Mouse (Mus musculus) WW6 (cell line): ENCODE data around the gene Cpt1a.

ENCODE experiments used
- DNase-seq: peaks from one replicate; pipeline ENCODE4 v3.0.0-alpha.2; 2013; ENCODE audit warnings: low read depth, low spot score

Gene Cpt1a

DNA sequence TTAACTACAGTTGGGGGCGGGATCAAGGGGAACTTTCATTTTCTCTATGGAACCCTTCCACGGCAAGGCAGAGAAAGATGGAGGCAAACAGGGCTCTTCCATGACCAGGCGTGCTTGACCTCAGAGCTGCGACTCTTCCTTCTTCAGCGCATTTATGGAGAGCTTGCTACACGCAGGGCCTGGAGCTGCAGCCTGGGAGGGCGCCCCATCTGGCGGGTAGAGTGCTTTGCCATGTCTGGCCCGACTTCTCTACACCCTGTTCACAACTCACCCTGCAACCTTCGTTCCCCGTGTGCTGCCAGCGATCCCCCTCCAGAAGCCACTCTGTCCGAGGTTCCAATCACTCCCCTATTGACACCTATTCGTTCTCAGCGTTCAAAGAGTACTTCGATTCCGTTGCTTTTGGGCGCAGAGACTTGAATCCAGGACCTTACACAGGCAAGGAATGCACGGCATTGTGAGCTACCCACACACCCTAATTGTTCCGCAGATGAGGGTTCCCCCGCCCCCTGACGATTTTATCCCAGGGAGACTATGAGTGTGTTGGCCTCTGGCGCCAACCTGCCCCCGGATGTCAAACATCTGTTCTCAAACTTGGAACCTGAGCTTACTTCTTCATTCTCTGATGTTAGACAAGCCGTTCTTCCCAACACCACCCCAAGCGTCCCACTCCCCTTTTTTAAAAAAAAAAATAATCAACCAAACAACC, at the start of gene Cpt1a:
Cpt1a (plus strand) TSS at position 74 of the 709 bp plus-strand sequence.
- peak; percentile 53 for DNase-seq

DNA sequence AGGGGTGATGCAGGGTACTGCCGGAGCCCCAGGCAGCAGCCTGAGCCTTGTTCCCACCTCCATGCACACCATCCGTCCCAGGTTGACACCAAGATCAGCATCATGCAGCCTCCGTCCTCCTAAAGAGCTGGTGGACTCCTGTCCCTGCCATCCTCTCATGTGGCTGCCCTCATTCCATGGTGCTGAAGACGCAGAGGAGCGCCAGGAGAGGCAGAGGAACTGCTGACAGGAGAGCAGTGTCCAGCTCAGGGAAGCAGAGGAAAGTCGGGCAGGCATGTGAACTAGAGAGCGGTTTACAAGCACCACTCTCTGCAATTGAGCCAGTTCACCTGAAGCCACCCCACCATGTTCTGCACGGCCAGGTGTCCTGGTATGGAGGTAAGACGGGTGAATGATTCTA, 48.8 kb upstream of the Cpt1a start:
- DNase-seq = no peak

DNA sequence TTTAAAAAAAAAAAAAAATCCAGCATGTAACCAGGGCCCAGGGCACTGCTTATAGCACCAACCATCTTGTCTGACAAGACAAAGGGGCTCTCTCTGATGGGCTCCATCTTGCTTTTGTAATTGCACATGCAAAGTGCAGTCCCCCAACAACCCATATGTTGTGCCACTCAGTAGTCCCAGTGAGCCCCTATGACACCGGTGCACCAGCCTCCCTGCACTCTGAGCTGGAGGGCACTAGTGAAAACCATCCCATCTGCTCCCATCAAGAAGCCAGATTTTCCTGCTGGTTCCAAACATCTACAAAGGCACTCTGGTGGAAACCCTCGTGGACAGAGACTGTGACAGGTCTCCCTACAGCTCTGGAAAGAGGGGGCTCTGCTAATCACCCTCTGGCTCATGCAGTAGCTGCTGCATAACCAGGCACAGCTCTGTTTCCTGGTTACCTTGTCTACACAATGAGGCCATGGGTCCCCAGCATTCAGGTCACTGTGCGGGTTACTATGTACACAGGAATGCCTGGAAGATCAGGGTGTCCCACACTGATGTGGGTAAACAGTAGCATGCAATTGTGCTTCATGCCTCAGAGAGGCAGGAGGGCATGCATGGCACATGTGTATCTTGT, 46.3 kb upstream of the Cpt1a start:
- DNase-seq = no peak

DNA sequence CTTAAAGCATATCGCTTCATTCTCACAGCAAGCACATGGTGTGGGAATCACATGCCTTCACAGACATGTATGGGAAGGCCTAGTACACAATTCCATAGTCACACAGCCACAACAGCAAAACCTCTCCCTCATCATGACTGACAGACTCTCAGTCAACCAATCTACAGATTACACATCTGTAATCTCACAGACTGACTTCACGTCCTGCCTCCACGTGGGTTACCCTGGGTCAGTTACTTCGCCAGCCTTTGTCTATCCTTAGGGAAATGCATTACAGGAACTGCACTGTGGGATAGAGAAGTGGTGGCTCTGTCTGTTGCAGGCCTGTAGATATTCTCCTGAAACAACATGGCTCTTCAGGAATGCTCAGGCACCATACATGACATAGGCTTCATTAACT, 40.2 kb upstream of the Cpt1a start:
- no peak for DNase-seq

DNA sequence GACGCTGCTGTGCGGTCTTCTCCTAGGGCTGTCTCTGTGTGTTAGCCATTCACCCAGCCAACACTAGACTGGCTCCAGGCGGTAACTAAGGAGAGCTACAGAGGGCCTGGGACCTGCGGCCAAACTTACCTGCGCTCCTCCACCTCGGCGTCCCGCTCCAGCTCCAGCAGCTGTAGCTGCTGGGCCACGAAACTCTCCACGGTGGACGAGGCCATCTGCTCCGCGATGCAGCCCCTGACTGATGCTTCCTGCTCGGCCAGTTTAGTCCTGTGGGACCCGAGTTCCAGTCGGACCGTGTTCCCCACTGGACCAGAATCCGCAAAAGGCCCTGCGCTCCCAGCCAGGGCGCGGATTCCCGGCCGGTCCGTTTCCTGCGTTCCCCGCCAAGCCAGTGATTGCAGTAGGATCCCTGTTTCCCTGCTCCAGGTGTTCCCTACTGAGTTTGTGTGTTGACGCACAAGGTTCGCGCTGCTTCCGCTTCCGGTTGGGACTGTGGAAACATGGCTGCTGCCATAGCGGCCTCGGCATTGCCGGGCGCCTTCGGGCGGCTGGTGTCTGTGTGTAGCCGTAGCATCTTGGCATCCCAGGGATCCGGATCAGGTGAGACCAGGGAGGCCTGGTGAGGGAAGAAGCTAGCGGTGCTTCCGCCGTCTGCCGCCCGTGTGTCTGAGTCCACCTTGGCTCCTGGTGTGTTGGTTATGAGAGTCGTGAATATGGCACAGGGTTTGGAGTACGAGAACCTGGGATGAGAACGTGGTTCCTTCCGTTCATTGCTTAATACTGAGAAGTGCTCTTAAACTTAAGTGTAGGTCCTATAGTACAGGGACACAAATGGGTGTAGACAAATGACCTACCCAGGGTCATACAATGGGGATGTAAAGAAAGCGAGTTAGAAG, 39.3 kb upstream of the Cpt1a start, which contains the start of the genes Mrpl21 and Ighmbp2:
Mrpl21 (plus strand) TSS at position 330 of the 896 bp plus-strand sequence.
Ighmbp2 (minus strand) TSS at position 446 of the 896 bp plus-strand sequence.
- peak; percentile 80 for DNase-seq

DNA sequence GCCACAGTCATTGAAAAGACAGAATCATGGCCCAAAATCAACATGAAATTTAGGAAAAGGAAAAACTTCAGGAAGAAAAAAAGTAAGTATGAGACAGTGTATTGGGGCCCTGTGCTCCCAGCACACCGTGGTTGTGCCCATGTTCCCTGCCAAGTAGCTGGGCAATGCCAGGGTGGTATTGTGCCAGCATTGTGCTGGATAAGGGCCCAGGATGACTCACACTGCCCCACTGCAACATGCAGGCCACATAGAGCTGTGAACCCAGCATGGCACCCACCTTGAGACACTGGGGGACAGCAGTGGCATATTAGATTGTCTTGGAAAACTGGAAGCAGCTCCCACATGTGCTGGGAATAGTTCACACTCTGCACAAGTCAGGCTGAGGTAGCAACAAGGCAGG, 33.1 kb upstream of the Cpt1a start:
- DNase-seq = no peak

DNA sequence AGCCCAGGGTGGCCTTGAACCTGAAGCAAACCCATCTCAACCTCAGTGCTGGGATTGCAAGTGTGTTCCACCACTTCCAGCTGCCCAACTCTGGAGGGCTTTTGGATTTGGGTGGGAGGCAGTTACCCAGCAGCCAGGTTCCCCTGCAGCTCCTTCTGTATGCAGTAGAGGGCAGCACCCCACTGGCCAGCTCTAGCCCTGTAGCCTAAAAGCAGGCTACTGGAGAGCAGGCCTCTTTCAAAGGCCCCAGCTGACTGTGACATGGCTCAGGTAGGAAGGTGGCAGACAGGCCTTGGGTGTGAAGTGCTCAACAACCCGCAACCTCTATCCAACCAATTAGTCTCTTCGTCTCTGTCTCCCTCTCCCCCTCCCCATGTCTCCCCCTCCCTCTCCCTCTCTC, 30.1 kb upstream of the Cpt1a start:
- DNase-seq = peak; percentile 26

DNA sequence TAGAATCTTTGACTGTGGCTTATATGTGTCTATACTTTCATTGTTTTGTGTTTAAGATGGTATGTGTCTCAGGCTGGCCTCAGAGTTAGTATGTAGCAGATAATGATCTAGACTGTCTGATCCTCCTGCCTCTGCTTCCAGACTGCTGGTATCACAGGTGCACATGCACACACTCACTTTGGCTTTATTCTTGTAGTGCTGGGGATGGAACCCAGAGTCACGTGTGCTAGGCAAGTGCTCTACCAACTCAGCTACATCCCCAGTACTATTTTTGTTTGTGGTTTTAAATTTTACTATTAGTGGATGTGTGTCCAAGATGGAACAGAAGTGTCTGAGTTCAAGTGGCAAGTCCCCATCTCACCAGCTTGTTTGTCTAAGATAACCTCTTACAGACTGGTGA, 29.1 kb upstream of the Cpt1a start:
- DNase-seq = no peak

DNA sequence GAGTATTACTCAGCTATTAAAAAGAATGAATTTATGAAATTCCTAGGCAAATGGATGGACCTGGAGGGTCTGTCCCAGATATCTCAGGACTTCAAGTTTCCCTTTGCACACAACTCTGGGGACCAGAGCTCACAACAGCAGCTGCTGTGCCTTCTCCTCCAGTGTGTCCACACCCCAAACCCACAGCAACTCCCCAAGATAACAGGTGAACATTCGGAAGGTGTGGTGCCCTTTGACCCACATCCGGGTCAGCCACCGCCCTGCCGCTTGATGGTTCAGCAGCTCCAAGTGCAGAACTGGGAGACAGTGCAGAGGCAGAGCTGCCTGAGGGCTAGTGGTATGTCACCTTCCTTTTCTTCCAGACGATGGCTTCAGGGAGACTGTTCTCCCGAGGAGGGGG, 26.9 kb upstream of the Cpt1a start:
- no peak for DNase-seq

DNA sequence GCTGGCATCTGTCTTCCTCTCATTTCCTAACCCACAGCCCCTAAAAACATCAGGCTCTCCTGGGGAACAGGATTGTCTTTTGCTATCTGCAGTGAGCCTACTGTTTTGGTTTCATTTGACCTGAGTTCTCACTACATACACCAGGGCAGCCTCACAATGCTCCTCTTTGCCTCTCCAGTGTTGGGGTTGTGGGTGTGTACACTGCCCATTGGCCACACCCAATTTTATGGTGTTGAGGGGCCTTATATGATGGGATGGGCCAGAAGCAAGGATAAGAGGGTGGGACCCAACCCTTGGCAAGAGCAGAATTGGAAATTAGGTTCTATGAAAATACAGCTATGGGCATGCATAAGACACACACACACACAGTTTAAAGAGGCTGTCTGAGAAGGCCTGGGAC, 25.1 kb upstream of the Cpt1a start:
- no peak for DNase-seq

DNA sequence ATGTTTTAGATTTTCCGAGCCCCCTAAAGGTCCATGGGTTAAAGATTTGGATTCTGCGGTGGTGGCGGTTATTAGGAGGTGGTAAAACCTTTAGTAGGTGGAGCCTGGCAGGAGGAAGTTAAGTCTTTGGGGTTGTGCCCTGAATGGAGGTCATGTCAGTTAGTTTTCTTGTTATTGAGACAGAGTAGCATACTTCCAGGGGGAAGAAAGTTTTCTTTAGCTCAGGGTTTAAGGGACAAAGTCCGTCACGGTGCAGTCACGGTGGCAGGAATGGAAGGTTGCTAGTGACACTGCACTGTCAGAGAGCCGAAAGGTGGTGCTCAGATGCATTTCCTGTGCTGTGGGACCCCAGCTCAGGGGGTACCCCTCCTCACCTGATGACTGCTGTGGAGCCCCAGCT, 24.4 kb upstream of the Cpt1a start:
- no peak for DNase-seq

DNA sequence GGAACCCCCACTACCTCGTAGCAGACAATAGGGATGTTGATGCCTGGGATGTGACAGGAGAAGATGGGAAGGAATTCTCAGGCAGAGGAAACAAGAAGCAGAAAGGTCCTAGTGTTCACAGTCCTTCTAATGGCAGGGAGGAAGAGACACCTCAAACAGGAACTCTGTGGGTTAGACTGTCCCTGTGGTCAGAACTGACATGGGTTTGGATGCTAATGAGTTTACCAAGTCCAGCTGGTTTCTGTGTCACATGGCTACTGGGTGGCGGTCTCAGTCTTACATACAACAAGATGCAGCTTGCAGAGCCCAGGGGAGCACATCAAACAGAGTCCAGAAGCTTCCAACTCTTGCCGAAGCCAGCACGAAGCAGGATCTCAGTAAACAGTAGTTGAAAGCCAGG, 18.1 kb upstream of the Cpt1a start:
- no peak for DNase-seq

DNA sequence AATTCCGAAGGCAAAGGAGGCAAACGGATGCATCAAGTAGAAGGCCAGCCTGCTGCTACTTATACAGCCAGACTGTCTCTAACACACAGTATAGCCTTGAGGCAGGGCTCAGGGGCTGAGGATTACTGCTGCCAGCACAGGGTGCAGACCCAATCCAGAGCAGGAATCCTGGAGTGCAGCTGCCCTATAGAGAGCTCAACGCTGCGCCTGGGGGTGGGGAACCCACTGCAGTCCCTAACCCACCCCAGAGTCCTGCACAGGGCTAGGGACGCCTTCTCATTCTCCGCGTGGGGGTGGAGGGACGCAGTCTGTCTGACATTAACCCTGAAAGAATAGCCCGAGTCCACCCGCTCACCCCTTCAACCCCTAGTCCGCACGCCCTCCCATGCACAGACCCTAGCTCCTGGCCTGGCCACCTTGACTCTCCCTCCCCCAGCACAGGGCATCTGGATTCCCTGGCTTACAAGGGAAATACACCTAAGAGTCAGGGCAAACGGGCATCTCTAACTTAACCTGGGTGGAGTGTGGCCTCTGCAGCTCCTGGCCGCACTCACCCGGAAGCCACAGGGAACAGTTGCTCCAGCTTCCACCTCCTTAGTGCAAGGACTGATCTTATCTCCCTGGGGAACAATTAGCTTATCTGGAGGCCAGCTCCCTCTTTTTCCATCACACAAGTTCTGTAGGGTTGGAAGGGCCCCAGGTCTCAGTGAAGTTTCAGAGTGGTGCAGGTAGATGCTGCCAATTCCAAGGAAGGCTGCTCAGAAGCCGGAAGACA, 14.8 kb upstream of the Cpt1a start:
- no peak for DNase-seq

DNA sequence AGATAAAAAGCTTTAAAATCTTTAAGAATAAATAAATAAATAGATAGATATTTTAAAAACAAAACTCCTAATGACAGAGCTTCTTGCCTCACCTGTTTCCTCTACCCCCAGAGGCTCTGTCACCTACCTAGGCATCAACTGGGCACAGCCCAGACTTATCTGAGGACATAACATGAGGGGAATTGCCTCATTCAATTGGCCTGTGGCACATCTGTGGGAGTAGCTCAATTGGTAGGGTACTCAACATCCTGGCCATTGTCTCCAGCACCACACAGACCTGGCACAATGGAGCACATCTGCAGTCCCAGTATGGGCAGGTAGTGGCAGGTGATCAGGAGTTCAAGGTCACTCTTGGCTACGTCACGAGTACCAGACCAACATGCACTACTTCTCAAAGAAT, 2.8 kb upstream of the Cpt1a start:
- DNase-seq = no peak

DNA sequence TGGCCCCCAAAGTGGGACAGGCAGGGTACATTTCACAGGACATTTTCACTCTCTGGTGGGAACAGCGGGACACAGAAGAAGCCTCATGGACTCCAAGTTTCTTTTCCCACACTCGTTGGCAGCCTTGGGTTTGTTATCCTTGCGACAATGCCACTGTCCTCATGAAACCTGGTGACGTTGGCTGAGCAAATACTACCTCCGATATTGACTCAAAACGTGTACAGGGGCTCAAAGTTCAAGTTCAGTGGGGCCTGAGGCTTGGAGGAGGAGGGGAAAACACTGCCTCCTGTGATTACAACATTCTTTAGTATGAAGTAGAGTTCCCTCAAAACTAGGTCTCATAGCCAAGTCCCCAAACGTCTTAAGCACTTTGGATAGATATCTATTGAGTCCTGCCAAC, 2.0 kb upstream of the Cpt1a start:
- DNase-seq = no peak

DNA sequence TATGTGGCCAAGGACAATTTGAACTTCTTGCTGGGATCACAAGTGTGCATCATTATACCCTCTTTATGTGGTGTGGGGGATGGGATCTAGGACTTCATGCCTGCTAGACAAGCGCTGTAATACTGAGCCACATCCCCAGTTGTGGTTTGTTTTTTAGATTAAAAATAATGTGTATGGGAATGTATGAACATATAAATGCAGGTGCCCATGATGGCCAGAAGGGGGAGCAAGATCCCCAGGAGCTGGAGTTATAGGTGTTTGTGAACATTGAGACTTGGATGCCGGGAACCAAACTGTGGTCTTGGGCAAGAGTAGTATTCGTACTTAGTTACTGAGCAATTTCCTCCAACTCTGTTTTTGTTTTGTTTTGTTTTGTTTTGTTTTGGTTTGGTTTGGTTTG, 1.3 kb upstream of the Cpt1a start:
- no peak for DNase-seq

DNA sequence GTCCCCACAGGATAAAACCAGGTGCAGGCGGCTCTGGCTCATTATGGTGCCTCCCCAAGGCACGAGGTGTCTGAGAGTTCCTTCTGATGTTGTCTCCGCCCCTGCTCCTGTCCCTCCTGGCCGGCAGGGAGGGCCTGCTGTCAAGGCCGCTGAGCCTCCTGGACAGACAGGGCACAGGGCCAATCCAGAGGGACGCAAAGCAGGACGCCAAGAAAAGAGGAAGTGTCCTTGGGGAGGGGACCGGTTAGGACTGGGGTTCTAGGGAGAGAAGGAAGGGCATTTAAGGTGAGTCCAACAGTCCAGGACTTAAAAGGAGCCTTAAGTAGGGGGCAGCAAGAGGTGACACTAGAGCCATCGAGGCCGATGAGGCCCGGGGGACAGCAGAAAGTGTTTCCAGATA, 517 bp upstream of the Cpt1a start:
- no peak for DNase-seq

DNA sequence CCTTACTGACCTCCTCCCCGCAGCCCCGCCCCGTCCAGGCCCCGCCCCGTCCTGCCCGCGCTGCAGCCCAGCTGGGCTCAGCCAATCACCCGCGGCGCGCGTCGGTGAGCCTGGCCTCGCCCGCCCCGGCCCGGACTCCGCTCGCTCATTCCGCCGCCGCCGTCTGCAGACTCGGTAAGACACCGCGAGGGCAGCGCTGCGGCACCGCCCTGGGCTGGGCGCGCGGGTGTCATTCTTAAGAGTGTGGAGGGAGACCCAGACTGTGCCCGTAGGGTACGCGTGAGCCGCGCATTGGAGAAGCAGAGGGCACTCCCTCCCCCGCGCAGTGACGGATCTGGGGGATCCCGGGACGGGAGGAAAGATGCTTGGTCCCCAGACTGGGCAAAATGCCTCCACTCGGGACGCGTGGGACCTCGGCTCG, 1.1 kb downstream of the Cpt1a start:
- no peak for DNase-seq

DNA sequence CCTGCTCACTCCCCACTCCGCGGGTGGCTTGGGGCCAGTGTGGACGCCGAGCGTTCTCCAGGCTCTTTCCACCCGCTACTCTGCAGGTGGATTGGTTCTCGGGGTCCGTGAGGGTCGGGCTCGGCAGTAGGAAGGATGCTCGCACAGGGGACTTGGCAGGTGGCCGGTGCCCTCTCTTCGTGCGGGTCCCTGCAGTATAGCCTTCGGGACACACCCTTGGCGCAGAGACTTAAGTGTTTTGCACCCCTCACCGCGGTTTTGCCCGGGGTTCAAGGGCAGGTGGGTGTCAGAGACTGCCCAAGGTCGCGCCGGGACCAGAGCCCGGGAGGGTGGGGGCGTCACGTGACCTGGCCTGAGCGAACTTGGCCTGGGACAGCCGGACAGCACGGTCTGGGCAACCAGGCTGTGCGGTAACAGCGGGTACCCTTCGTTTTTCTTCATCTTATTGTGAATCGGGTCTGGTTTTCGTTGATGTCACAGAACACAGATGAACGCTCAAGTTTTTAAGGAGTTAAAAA, 1.7 kb downstream of the Cpt1a start:
- no peak for DNase-seq

DNA sequence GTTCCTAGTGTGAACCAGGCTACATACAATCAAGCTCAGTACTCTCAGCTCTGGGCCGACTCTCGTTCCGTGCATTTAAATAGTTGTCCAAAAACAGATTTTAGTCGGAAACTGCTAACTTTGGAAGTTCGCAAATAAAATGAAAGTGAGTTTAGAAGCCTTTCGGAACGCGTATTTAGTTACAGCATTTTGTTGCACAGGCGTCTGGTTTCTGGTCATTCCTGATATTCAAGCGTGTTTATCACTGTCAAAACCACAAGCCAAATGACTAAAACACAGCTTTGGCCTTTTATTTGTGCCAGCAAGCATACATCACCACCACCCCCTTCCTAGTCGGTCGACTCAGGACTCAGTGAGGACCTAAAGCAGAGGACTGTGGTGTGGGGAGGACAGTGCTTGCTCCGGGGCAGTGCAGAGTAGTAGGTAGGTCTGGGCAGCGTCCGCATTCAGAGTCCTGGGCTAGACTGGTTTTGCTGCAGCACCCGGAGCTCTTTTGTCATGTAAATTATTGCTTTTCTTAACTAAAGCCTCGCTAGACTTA, 2.2 kb downstream of the Cpt1a start:
- DNase-seq = no peak
